Mouse (Mus musculus): Measurements from ENCODE around the gene Hes3.

DNA sequence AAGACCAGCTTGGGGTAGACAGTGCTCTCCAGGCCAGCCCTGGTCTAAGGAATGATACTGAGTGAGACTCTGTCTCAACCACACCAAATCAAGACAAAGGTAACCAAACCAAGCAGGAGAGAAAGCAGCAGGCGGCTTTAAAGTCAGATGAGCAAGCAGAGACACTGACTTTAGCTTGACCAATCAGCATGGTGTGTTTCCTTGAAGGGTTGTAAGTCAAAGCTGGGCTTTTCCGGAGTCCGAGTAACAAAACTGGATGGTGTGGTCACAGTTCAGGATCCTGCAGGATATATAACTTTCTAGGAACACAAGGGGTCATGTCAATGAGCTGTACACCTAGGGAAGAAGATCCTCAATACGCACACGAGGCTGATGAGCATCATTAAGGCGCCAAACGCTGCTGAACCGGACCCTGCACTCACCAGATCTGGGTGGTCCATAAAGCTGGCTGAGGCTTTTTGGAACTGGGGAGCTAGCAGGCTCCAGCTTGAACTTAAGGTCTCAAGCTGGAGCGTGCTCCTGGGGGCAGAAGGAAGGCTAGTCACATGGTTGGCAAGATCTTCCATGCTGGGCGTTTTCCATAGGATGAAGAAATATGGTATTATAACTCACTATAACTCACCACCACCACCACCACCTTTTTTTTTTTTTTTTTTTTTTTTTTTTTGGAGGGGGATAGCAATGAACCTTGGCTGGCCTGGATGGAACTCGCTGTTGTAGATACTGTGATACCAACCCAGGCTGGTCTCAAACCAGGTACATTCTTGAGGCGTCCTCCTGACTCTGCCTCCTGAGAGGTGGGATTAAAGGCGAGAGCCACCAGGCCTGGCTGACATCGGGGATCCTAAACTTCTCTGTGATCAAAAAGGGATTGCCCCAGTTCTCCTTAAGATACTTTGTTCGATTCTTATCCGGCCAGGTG is 33.4 kb upstream of the Hes3 start:
- no peak for TF ChIP-seq CTCF (IDR thresholded peaks at IDR 0.05; ENCODE audit: low read depth, low read length)
- TF ChIP-seq POLR2A (IDR thresholded peaks at IDR 0.05; ENCODE audit: borderline replicate concordance, low read depth, low read length), result no peak
